Mouse (Mus musculus): Measurements from ENCODE around the gene Sox1. TPM values are rescaled to one million over a fixed set of nuclear protein-coding genes. Genes with fewer than 3 reads are reported as not detected.

The Sox1 gene
- total RNA-seq, 2 experiments from 2014 or later = not detected

GRCm38 (mm10) chr8:12425906-12426305 lies 30.8 kb downstream of the Sox1 start:
- DNase-seq = no peak

- no peak for DNase-seq
Measured at GRCm38 (mm10) chr8:12427346-12427745, 32.3 kb downstream of the Sox1 start.

GRCm38 (mm10) chr8:12427886-12428799 lies 33.0 kb downstream of the Sox1 start:
- no peak for DNase-seq

- DNase-seq = no peak
Measured at GRCm38 (mm10) chr8:12428931-12429330, 33.8 kb downstream of the Sox1 start.

GRCm38 (mm10) chr8:12429601-12430172 lies 34.6 kb downstream of the Sox1 start:
- DNase-seq = no peak

- peak; percentile 19 for DNase-seq
Measured at GRCm38 (mm10) chr8:12430173-12430899, 35.2 kb downstream of the Sox1 start.

- no peak for DNase-seq
Measured at GRCm38 (mm10) chr8:12430900-12431737, 36.0 kb downstream of the Sox1 start.

GRCm38 (mm10) chr8:12431738-12432055 lies 36.6 kb downstream of the Sox1 start:
- DNase-seq = no peak

- DNase-seq = no peak
Measured at GRCm38 (mm10) chr8:12432546-12432945, 37.5 kb downstream of the Sox1 start.

GRCm38 (mm10) chr8:12434771-12435170 lies 39.7 kb downstream of the Sox1 start:
- DNase-seq = peak; percentile 29

GRCm38 (mm10) chr8:12438021-12438420 lies 42.9 kb downstream of the Sox1 start:
- no peak for DNase-seq

GRCm38 (mm10) chr8:12439044-12439443 lies 43.9 kb downstream of the Sox1 start:
- no peak for DNase-seq

- no peak for DNase-seq
Measured at GRCm38 (mm10) chr8:12439846-12440245, 44.8 kb downstream of the Sox1 start.

GRCm38 (mm10) chr8:12440997-12441396 lies 45.9 kb downstream of the Sox1 start:
- DNase-seq = no peak

GRCm38 (mm10) chr8:12445258-12445657 lies 50.2 kb downstream of the Sox1 start:
- DNase-seq = no peak

GRCm38 (mm10) chr8:12445926-12446680 lies 51.0 kb downstream of the Sox1 start:
- no peak for DNase-seq

Small RNA genes within 50 kb of the gene (microRNA-seq; reads per million reads assigned to microRNA genes)
- gene Gm25239 = not detected

Other genes starting within 250 kb of the Sox1 start
- not detected for gene A230072I06Rik, start 116.5 kb upstream of the Sox1 start, total RNA-seq (2021)
- not detected for gene Spaca7, start 177.7 kb downstream of the Sox1 start, total RNA-seq (2021)